Mouse (Mus musculus) forelimb bud, embryonic 11.5 days (tissue): Measurements from ENCODE around the gene Elmod3.
A peak's percentile ranks its signal among the peaks of the same experiment; 100 is the strongest.
"Not testable (repeated sequence)": the region's sequence is repeated elsewhere in the genome, so short reads cannot be mapped to it uniquely, and the experiment has no call there.

ENCODE experiments used
- DNase-seq: peaks from one replicate; pipeline ENCODE4 v3.0.0-alpha.2; 2012; ENCODE audit warnings: low read depth, low spot score

The Elmod3 gene

DNA sequence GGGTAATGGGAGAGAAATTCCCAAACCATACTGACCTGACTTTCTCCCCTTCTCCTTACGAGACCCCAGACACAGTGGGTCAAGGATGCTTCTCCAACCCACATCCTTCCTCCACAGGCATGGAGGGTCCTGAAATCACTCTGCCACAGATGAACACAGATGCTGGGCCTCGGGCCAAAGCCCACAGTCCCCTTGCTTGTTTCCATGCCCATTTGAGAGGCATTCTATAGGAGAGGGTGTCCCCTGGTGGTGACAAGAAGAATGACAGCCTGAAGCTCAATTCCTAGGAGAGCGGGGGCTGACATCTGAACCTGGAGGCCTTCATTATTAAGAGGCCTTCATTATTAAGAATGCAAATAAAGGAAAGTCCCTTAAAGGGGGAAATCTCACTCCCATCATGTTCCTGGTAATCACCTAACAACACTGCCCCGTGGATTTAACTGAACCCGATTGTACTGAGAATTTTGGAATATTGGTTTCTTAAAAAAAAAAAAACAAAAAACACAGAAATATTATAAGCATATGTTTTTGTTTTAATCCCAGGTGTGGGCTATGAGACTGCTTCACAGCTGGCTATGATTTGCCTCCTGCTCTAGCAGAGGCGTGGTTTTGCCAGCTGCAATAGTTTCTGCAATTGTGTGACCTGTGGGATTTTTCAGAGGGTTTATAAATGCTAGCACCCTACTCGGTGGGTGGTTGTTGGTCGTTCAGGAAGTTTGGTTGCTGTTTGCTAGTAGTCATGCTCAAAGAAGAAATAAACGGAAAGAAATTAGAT is 64.0 kb downstream of the Elmod3 start:
- peak; percentile 90 for DNase-seq

DNA sequence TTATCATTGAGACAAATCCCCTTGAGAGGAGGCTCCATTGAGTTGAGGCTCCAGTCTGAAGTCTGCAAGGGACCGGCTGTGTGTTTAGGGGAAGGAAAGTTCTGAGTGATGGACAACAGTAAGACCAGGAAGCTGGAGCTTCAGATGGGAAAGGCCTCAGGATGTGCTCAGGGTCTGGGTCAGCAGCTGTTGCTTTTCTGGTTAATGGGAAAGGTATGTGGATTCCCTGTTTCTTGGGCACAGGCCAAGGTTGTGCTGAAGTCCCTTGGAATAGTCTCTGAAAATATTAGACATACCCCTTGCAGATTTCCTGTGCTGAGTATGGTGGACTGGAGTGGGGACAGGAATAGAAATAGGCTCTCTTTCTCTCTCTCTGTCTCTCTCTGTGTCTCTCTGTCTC is 64.7 kb downstream of the Elmod3 start:
- not testable (repeated sequence) for DNase-seq

DNA sequence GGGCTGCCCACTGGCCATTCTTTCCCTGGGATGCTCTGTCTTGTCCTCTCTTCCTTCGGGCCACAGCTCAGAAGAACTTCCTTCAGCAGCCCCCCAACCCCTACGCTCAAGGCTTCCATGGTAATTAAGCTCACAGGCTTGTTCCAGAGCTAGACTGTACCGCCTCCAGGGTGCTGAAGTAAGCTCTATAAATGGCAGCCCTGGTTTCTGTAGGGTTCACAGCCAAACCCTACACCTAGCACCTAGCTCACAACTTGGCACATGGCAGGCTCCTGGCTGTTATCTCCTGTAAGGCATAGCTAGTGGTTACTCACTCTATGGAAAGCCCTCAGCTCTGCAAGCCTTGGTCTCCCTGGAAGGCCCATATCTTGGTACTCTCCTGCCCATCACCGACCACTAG is 65.6 kb downstream of the Elmod3 start:
- DNase-seq: no peak

DNA sequence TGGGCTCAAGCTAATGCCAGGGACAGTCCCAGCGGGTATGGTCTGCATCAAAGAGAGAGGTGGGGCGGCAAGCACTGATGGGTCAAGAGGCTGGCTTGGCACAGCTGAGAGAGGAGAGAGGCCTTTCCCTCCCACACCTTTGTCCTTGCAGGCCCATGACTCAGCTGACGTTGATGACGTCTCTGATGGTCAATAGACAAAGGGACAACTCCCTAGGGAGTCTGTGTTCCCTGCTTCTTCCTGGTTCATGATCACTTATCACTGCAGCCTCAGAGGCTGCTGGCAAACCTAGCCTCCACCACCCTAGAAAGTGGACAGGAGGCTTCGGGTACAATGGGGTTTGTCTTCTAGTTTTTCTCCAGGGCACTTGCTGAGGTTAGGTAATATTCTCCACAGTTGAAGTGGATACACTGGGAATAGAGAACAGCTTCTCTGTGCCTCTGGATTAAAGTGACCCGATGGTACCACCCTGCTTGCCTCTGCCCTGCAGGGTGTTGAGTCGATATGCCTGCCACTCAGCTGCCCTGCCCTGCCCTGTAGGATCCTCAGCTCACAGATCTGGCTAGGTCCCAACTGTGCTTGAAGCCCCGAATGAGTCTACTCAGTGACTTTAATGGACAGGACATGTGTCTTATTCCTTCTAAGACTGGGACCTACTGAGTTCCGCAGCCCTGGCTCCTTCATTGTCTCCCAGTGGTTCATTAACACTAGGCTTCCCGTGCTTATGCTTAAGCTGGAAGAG is 69.6 kb downstream of the Elmod3 start:
- no peak for DNase-seq

- DNase-seq: no peak
Observed at GRCm38 (mm10) chr6:72527070-72527469, 71.1 kb downstream of the Elmod3 start.

DNA sequence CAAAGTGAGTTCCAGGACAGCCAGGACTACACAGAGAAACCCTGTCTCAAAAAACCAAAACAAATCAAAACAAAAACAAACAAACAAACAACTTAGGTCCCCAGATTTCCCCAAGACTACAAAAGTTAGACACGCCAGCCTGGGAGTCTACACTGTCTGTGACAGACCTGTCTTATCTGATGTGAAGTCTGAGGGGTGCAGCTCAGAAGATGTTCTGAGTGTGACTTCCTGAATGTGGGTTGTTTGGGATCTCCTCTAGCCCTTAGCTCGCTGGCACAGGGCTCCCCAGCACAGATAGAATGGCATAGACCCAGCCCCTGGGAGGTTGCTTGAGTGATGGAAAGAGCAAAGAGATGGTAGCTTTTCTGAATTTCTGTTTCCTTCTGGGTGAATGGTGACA is 74.1 kb downstream of the Elmod3 start:
- no peak for DNase-seq

- DNase-seq: no peak
Observed at GRCm38 (mm10) chr6:72523222-72523621, 75.0 kb downstream of the Elmod3 start.

GRCm38 (mm10) chr6:72522288-72522687 is 75.9 kb downstream of the Elmod3 start:
- DNase-seq: no peak

DNA sequence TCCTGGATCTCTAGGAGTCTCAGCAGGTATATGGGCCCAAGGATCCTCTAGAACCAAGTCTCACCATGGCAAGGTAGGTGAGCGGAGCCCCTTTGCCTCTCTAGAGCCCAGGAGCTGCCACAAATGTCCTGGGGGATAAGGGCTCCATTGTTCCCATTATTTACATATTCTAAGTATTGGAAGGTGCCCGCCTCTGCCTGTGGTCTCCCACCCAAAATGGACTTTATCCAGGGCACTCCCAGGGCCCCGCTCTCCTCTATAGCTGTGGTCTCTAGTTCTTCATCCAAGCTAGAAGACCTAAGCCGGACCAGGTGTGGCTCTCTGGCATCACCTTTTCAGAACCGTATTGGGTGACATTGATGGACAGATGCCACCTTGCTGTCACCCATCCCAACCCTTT is 76.6 kb downstream of the Elmod3 start, which contains the start of gene Sh2d6:
TSS of gene Sh2d6 (minus strand) at position 101 of the 400 bp plus-strand sequence.
- DNase-seq: no peak

DNA sequence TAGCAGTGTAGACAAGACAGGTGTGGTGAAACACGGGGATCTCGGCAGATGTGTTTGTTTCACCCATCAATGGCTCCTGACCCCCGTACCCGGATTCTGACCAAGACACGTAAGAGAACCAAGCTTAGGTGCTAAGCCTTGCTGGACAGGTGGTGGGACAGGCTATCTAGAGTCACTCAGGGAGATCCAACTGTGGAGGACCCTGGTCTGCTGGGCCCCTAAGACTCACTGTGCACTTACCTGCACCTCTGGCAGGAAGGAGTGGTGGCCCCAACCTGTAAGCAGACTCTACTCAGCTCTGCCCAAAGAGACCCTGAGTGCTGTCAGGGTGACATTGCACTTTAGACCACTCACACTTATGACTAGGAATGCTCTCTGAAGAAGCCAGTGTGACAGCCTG is 77.3 kb downstream of the Elmod3 start:
- no peak for DNase-seq

- peak; percentile 33 for DNase-seq
Observed at GRCm38 (mm10) chr6:72519892-72520663, 78.1 kb downstream of the Elmod3 start.

GRCm38 (mm10) chr6:72519303-72519702 is 78.9 kb downstream of the Elmod3 start:
- no peak for DNase-seq

GRCm38 (mm10) chr6:72518842-72519241 is 79.4 kb downstream of the Elmod3 start:
- no peak for DNase-seq
